Mouse (Mus musculus): ENCODE data around the gene Ccnc.

GRCm38 (mm10) chr4:21687783-21688702 lies 39.5 kb upstream of the Ccnc start:
- TF ChIP-seq POLR2A (IDR thresholded peaks at IDR 0.05; ENCODE audit: extremely low read depth, insufficient read depth, low read length) = no peak
- TF ChIP-seq CTCF (IDR thresholded peaks at IDR 0.05; ENCODE audit: low read depth, low read length) = no peak

Data from liver, adult 2 months (tissue).